Mouse (Mus musculus) kidney, postnatal 14 days (tissue): Measurements from ENCODE around the gene Mrrf.

ENCODE experiments used
- DNase-seq: peaks from one replicate; pipeline ENCODE4 v3.0.0; 2022; ENCODE audit warnings: mixed read lengths

The Mrrf gene

DNA sequence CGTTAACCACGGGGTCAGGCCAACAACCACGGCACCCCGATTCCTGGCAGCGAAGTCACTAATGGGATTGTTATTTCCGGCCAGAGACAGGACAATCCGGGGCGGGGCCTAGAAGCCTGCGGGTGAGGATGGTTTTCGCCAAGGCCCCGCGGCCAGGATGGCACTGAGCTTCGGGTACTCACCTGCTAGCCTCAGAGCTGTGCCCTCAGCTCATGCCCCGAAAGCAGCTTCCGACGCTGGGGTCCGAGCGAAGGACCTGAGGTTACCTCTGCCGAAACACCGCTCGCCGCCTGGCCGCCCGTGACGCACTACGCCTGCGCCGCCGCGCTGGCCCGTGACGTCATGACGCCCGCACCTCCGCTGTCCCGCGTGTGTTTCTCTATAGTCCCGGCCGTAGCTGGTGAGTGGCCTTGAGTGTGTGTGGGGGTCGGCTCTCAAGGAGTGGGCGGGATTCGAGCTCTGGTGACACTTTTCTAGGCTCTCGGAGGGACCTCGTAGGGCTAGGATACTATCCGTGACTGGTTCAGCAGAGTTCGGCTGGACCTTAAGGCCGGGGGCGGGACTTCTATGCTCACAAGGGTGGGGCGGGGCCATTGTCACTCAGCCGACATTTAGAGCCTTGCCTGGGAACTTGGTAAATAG, at the start of gene Mrrf, which contains the start of gene Rbm18:
TSS of gene Mrrf (plus strand) at position 90 of the 642 bp plus-strand sequence.
TSS of gene Rbm18 (minus strand) at position 474 of the 642 bp plus-strand sequence.
- DNase-seq, result peak; percentile 95

DNA sequence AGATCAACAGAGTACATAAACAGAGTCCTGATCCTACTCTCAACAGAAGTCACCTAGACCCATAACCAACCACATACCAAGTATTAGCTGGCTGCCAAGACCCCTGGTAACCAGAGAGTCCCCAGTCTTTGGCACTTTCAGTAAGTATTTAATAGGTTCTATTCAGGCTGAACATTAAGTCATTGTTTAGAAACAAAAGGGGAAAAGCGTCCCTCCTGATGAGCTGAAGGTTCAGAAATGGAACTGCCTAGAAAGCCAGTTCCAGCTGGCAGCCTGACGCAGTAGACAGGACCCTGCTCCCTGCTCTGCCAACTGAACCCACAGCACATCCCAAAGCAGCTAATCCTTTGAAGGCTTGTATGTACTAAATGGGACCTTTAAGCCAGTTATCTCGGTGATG, 47.0 kb upstream of the Mrrf start:
- DNase-seq, result no peak

DNA sequence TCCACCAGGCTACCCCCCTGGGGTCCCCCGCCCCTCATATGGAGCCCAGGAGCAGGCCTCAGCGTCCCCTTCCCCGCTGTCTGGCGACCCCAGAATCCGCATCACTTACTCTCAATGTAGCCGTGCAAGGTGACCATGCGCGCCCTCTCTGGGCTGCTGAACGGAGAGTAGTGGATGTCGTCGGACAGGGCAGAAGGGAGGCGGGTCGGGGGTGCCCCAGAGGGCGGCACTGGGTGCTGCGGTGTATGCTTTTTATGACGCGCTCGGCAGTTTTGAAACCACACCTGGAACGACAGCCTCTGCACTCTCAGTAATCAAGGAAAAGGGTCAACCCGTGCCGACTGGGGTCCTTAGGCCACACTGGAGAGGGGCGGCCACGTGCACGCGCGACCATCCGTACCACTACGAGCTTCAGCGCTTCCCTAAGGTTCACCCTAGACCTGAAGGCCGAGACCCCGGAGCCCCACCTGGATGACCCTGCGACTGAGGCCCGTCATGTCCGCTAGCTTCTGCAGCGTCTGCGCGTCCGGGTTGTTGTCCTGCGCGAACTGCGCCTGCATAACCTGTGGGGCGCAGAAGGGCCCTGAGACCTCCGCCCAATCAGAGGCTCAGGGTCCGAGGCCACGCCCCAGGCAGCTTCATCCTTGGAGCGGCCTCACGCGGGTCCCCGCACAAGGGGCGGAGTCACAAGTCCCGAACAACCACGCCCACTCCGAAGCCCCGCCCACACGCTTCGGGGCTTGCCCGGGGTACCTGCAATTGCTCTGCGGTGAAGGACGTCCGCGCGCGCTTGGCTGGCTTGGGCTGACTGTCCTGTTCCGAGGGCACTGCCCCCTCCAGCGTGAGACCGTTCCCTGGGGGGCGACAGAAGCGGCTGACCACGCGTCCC, 45.1 kb upstream of the Mrrf start:
- peak; percentile 78 for DNase-seq

DNA sequence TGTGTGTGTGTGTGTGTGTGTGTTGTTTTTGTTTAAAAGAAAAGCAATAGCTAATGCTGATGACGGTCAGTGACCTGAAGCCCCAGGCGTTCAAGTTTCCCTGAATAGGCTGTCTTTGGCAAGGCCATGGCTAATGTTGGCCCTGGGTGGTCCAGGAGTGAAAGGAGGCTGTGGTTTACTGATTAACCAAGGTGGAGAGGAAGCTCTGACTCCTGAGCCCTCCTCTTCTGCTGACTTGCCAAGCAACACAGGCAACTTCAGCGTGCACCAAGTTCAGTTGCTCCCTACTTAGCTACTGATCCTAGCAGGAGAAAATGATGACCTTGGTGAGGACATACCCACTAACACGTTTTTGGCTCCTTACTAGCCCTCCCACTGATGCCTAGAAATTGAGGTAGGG, 43.4 kb upstream of the Mrrf start:
- peak; percentile 63 for DNase-seq

GRCm38 (mm10) chr2:36093301-36093700, 42.9 kb upstream of the Mrrf start:
- no peak for DNase-seq

DNA sequence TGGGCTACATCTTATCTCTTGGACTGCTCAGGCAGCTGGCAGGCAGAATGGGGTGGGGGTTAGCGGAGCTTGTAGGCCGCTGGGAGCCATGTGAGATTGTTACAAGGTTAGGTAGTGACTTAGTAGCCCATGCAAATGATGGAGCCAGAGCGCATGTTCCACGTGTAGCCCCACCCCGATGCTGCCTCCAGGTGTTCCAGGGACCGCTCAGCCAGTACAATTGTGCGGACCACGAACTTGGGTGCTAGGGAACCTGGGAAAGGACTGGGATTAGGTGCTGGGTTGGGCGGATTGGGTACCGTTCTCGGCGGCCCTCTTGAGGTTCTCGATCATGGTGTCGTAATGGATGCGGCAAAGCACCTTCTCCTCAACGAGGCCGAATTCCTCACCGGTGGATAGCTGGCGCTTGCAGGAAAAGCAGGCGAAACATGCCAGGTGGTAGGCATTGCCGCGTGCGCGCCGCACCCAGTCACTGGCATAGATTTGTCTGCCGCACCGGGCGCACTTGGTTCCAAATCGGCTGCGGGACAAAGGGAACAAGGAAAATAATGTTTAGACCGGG, 42.2 kb upstream of the Mrrf start:
- no peak for DNase-seq

- no peak for DNase-seq
Measured at GRCm38 (mm10) chr2:36097129-36097815, 38.9 kb upstream of the Mrrf start.

GRCm38 (mm10) chr2:36098021-36098420, 38.2 kb upstream of the Mrrf start:
- DNase-seq, result no peak

DNA sequence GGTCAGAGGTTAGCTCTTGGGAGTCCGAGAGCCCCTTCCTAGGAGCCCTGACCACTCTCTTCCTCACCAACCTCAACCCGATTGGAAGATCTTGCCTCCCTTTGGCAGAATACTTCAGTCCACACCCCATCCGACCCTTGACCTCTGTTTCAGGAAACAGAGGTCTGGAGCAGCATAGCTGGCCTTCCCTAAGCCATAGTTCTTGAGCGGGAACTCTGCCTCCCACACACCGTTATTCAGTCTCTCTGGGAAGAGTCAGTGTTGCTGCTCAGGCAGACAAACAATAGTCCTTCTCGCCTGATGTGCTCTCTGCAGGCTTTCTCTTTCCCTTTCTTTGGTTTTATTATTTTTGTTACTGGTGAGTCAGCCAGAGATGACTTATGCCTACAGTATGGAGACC, 36.5 kb upstream of the Mrrf start:
- no peak for DNase-seq

DNA sequence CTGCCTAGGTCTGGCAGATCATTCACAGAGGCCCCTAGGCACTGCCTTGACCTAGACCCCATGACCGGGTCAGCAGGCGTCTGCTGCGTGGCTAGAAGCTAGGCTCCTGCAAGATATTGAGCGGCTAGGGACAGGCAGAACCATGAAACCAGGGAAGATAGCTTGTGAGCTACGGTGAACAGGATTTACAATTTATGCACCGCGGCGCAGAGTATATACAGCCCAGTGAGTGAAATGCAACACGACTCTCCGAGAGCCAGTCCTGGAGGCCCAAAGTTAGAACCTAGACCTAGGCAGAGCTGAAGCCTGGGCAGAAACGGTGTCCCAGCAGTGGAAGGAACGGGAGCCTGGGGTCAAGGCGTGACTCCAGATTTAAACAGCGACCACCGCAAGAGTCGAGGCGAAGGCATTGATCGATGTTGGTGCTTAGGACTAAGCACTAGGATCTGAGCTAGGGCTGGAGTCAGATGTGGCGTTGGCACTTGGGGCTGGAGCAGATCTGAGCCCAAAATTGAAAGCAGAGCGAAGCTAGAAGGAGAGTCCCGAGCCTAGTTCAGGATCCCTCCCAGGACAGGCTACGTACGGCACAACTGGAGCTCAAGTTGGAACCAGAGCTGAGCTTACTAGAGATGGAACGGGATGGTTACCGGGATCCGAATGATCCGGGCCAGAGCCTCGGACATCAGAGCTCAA, 34.2 kb upstream of the Mrrf start:
- DNase-seq, result no peak

DNA sequence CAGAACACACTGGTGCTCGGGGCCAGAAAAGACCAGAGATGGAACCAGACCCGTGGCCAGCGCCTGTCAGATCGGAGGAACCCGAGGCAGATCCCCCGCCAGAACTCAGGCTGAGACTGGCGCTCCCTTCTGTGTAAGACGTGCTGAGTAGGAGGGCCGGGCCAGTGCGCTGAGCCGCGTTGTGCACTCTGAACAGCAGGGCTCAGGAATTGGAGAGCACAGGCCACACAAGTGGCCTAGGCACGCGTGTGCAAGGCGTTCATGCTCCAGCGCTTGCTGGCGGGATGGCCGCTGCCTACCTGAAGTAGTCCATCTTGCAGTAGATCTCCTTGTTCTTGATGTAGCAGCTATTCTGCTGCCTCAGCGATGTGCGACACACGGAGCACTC, 33.6 kb upstream of the Mrrf start:
- no peak for DNase-seq

- DNase-seq, result no peak
Measured at GRCm38 (mm10) chr2:36103069-36103554, 33.1 kb upstream of the Mrrf start.

DNA sequence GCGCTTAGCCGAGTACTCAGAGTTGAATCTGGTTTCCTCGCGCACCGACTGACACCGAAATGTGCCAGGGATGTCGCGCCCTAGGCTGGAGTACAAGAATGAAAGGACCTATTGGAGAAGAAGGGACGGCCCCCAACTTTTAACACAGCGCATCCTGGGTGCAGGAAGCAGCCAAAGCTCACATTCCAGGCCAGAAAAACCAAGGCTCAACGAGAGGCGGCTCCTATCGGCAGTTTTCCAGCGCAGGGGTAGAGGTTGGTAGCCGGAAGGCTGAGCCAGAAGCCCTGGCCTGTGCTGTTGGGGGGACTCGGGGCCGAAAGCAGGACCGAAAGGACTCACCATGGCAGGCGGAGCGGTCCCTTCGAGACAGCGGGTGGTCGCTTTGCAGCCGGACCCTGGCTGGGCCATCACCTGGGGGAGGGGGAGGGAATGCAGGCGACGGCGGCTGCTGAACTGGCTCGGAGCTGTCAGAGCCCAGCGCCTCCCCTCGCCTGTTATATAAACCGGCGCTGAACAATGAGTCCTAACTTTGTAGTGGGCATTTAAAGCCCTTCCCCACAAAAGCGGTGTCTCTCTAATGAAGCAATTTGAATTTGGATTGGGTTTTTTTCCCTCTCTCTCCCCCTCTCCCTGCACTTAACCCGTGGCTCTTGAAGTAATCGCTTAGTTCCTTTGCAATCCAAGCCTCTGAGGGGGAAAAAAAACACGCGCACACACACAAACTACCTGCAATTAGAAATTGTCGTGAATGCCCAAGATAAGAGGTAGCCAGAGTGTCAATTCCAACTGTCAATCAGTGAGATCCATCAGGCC, 32.4 kb upstream of the Mrrf start:
- DNase-seq, result no peak

GRCm38 (mm10) chr2:36104436-36104955, 31.7 kb upstream of the Mrrf start:
- DNase-seq, result no peak

DNA sequence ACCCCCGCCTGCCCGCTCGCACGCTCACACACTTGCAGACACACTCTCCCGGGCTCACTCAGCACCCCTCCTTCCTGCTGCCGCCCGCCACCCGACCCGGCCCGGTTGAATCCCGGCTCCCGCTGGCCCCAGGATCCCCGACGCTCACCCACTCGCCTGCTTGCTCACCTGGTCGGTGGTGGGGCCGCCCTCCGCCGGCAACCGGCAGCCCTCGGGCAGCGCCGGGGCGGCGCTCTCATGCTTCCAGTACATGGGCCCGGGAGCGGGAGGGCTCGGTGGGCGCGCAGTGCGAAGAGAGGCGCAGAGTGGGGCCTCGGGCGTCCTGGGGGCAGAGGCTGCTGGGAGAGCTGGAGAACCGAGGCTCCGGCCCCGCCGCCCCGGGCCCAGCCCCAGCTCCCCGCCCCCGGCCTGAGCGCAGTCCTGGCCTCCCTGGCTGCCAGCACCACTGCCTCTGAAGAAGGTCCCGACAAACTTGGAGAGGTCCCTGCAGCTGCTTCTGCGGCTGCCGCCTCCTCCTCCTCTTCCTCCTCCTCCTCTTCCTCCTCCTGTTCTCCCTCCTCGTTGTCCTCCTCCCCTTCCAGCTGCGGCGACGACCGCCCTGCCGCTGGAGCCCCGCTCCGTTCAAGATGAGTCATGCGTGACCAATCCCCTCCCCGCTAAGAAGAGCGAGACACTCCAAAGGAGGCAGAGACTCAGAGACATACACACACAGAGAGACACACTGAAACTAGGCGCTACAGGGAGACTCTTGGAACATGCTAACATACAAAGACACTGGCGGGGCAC, 31.0 kb upstream of the Mrrf start, which contains the start of gene Lhx6:
TSS of gene Lhx6 (minus strand) at position 453 of the 786 bp plus-strand sequence.
- DNase-seq, result no peak

DNA sequence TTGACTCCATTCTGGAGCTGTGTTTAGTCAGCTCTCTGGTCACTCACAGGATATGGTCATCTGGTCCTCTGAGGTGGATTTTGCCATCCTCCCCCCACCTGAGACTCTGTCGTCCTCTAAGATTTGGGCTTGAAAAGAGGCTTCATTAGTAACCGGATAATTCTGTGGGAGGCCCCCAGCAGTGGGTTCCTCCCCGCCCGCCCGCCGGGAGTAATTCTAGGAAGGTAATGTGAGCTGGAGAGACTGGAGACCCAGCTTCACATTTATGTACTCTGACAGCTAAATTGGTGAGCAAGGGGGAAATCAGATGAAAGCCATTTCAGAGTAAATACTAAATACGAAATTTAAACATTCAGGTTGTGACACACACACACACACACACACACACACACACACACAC, 27.6 kb upstream of the Mrrf start:
- no peak for DNase-seq

GRCm38 (mm10) chr2:36112632-36113031, 23.6 kb upstream of the Mrrf start:
- DNase-seq, result no peak

DNA sequence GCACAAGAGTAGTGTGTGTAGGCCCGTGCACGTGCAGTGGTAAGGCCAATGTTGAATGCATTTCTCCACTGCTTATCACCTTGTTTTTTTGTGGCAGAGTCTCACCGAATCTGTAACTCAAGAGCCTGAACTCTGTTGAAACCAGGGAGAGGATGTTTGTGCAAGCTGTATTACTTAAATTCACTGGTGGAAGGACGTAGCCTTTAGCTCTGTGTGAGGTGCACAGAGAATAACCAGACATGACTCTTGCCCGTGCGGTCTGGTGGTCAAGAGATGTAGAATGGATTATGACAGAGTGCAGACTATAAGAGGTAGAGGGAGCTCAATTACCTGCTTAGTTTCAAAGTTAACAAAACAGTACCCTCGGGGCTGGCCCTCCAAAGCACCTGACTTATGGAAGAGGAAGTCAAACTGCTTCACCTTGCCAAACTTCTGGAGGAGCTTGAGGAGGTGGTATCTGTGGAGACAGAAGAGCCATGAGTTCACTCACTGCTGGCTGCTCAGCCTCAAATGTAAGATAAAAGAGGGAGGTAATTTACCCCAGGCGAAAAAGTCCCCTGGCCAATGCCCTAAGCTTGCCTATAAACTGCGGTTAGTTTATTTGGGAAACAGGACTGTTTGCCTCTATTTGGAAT, 9.3 kb upstream of the Mrrf start:
- no peak for DNase-seq

GRCm38 (mm10) chr2:36127973-36128372, 8.2 kb upstream of the Mrrf start:
- peak; percentile 26 for DNase-seq

DNA sequence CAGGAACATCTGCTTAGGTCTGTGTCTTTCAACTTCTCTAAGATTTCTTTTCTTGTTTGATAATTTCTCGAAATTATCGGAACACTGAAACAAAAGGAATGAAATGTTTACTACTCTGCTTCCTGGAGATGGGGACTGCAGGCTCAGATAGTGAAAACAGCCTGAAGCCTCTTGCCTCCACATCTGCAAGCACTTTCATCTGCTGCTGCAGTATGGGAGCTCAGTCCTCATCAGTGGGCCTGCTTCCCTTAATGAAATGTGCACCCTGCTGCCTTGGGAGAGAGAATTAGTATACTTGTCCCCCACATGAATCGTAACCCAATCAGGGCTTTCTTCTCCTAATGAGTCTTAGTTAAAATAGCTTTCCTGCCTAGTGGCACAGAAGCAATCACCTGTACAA, 7.1 kb upstream of the Mrrf start:
- no peak for DNase-seq
